Mouse (Mus musculus) intestine, embryonic 16.5 days (tissue): ENCODE measurements around the gene Gabrb1. TPM values are rescaled to one million over a fixed set of nuclear protein-coding genes. Genes with fewer than 3 reads are reported as not detected.

ENCODE experiments used
- ATAC-seq: fragments of 200-750 bp; cut with Nextera tagmentation; 2 replicates; pipeline ENCODE4 v1.8.0; 2017; ENCODE audit warnings: moderate TSS enrichment, moderate library complexity
- H3K27ac ChIP-seq: fragments of 300-500 bp; sonication (generic); 2 replicates; pipeline ENCODE4 v1.5.1; 2014; ENCODE audit warnings: mild to moderate bottlenecking, low read length
- H3K27me3 ChIP-seq: fragments of 300-500 bp; sonication (generic); replicated peaks from 2 replicates; pipeline ENCODE4 v1.6.1; 2014; ENCODE audit warnings: low read length, control low read depth, mixed read lengths; ENCODE audit not compliant: control insufficient read depth, insufficient read depth
- H3K36me3 ChIP-seq: fragments of 300-500 bp; sonication (generic); 2 replicates; pipeline ENCODE4 v1.6.1; 2014; ENCODE audit warnings: low read length, control low read depth; ENCODE audit not compliant: control insufficient read depth, insufficient read depth
- H3K4me1 ChIP-seq: fragments of 300-500 bp; sonication (generic); 2 replicates; pipeline ENCODE4 v1.6.1; 2014; ENCODE audit warnings: low read length, control low read depth, mixed read lengths; ENCODE audit not compliant: control insufficient read depth, insufficient read depth
- H3K4me2 ChIP-seq: fragments of 300-500 bp; sonication (generic); 2 replicates; pipeline ENCODE4 v1.6.1; 2014; ENCODE audit warnings: low read depth, low read length, control low read depth
- H3K4me3 ChIP-seq: fragments of 300-500 bp; sonication (generic); 2 replicates; pipeline ENCODE4 v1.5.1; 2014; ENCODE audit warnings: mild to moderate bottlenecking, low read length
- H3K9ac ChIP-seq: fragments of 300-500 bp; sonication (generic); 2 replicates; pipeline ENCODE4 v1.6.1; 2014; ENCODE audit warnings: low read depth, low read length
- H3K9me3 ChIP-seq: fragments of 300-500 bp; sonication (generic); 2 replicates; pipeline ENCODE4 v1.6.1; 2016; ENCODE audit warnings: low read length, control low read depth; ENCODE audit not compliant: control insufficient read depth
- WGBS: fragments of 180-500 bp; shearing (Covaris S2); extraction: QIAGEN DNeasy Blood & Tissue Kit; methylation state at CpG from one replicate; pipeline ENCODE4 v1.1.7; 2014; 5-methylcytosine and 5-hydroxymethylcytosine counted together
- polyA plus RNA-seq: library from polyadenylated mRNA; unstranded; fragments of >200 nt; fragmentation: Nextera tagmentation; extraction: Ambion mirVana; gene quantifications from 2 replicates; pipeline ENCODE4 v1.2.1, GENCODE M21; 2015

Gabrb1 gene
- polyA plus RNA-seq, result 0.35 and 0.43 TPM in 2 replicates

DNA sequence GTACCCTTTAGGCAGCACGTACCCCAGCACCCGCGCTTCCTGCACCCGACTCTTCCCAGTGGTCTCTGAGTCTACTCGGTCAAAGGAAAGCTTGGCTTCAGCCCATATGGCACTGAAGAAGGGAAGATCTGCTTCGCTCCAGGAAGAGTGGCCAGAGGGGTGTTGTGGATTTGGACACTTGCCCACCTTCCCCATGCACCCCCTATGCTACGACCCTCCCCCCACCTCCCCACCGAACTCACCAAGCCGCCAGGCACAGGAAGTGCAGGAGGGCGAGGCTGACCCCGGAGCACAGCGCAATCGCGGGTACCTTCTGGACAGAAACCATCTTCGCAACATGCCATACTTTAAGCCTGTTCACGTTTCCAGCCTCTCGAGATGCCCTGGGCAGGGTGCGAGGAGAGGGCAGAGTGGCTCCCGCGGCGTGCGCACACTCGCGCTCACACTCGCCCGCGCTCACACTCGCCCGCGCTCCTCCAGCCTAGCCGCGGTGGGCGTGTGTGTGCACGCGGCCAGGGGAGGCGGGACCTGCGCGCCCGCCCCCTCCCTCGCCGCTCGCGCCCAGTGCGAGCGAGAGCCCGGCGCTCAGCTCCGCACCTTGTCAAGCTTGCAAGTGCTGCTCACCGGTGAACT is at the start of gene Gabrb1:
Gene Gabrb1 (plus strand): TSS at position 632 of the 633 bp plus-strand sequence.
- Histone ChIP-seq H3K4me2 (peak within 1 kb of the TSS; percentile 98), H3K9ac (peak within 1 kb of the TSS; percentile 15), H3K36me3 (no peaks in the 10 kb centered on the region), H3K9me3 (no peaks in the 10 kb centered on the region), H3K27me3 (peaks cover 16% of the 10 kb centered on the region), H3K4me3 (peak within 1 kb of the TSS; percentile 57), H3K27ac (no peak within 1 kb of the TSS), H3K4me1 (0 out of 2 replicates have a peak, but pooled peaks cover 12% of the 10 kb centered on the region)
- under 1% methylated on average over 49 of the region's 49 CpGs for WGBS
- peak; percentile 95 for ATAC-seq

GRCm38 (mm10) chr5:71608735-71609134 is 49.2 kb upstream of the Gabrb1 start:
- Histone ChIP-seq H3K27ac (no peak overlapping the region), H3K9me3 (no peaks in the 10 kb centered on the region), H3K9ac (no peak overlapping the region), H3K27me3 (no peaks in the 10 kb centered on the region), H3K4me3 (no peak overlapping the region), H3K4me2 (no peak overlapping the region), H3K4me1 (no peaks in the 10 kb centered on the region), H3K36me3 (no peaks in the 10 kb centered on the region)
- WGBS, result 73% methylated on average over 1 of the region's 1 CpGs
- ATAC-seq, result no peak

DNA sequence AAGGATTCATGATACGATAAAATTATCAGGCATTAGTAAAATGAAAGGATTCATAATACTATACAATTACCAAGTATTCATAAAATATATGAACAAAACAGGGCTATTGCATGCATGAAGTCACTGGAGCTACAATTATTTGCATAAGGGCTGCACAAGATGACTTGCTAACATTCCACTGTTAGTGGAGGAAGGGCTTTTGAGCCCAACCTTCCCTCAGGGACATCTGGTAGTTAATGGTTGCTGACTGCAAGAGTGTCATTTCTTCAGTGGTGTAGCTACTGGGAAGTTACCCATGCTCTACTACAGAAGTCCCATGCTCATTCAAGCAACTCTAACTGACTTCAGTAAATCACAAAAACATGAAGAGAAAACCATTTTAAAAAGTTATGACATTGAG is 43.6 kb upstream of the Gabrb1 start:
- H3K9me3 ChIP-seq, result no peaks in the 10 kb centered on the region
- 96% methylated on average over 1 of the region's 1 CpGs for WGBS
- H3K4me3 ChIP-seq, result no peak overlapping the region
- H3K9ac ChIP-seq, result no peak overlapping the region
- H3K27me3 ChIP-seq, result no peaks in the 10 kb centered on the region
- H3K36me3 ChIP-seq, result no peaks in the 10 kb centered on the region
- H3K27ac ChIP-seq, result no peak overlapping the region
- ATAC-seq, result no peak
- H3K4me2 ChIP-seq, result no peak overlapping the region
- H3K4me1 ChIP-seq, result no peaks in the 10 kb centered on the region

DNA sequence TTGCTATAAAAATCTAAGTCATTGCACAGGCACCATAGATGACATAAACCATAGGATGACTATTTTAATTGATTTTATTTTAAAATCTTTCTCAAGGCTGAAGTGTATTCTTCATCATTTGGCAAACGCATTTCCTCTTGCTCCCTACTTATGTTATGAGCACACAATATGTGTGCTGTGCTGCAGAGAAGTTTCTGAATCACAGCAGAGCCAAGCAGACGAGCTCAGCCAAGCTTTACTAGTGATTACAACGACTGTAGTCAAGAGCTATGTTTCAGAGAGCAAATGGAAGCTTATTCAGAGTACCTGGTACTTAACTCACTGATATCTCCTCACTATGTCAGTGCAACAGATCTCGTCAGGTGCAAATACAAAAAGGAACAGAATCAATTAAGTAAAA is 41.2 kb upstream of the Gabrb1 start:
- Histone ChIP-seq H3K36me3 (no peaks in the 10 kb centered on the region), H3K4me3 (no peak overlapping the region), H3K4me2 (no peak overlapping the region), H3K9ac (no peak overlapping the region), H3K27me3 (no peaks in the 10 kb centered on the region), H3K4me1 (no peaks in the 10 kb centered on the region), H3K27ac (no peak overlapping the region), H3K9me3 (no peaks in the 10 kb centered on the region)
- WGBS, result 63% methylated on average over 4 of the region's 4 CpGs
- no peak for ATAC-seq

DNA sequence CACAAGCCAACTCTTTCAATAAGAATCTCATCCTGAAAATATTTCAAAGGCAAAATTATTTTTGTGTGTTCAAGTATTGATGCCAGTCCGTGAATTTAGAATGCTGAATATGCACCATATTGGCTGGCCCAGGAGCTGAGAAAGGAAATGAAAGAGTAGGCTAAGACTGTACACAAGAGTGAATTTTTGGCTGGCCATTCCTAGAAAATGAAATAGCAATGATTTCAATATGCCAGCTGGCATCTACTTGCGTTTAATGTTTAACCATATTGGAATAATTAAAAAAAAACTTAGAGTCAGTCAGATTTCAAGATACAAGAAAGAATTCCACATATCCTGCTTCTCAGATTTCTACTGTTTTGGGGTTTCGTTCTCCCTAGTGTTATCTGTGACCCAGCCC is 30.1 kb upstream of the Gabrb1 start:
- ATAC-seq, result no peak
- no peaks in the 10 kb centered on the region for H3K36me3 ChIP-seq
- no peaks in the 10 kb centered on the region for H3K9me3 ChIP-seq
- no peak overlapping the region for H3K4me2 ChIP-seq
- no peak overlapping the region for H3K9ac ChIP-seq
- H3K27ac ChIP-seq, result no peak overlapping the region
- 88% methylated on average over 3 of the region's 3 CpGs for WGBS
- H3K27me3 ChIP-seq, result no peaks in the 10 kb centered on the region
- H3K4me3 ChIP-seq, result no peak overlapping the region
- no peaks in the 10 kb centered on the region for H3K4me1 ChIP-seq

GRCm38 (mm10) chr5:71639804-71640203 is 18.1 kb upstream of the Gabrb1 start:
- no peak overlapping the region for H3K4me3 ChIP-seq
- no peak overlapping the region for H3K9ac ChIP-seq
- H3K36me3 ChIP-seq, result no peaks in the 10 kb centered on the region
- no peaks in the 10 kb centered on the region for H3K9me3 ChIP-seq
- H3K27me3 ChIP-seq, result no peaks in the 10 kb centered on the region
- H3K4me1 ChIP-seq, result no peaks in the 10 kb centered on the region
- no peak for ATAC-seq
- WGBS, result 82% methylated on average over 10 of the region's 10 CpGs
- no peak overlapping the region for H3K4me2 ChIP-seq
- no peak overlapping the region for H3K27ac ChIP-seq

DNA sequence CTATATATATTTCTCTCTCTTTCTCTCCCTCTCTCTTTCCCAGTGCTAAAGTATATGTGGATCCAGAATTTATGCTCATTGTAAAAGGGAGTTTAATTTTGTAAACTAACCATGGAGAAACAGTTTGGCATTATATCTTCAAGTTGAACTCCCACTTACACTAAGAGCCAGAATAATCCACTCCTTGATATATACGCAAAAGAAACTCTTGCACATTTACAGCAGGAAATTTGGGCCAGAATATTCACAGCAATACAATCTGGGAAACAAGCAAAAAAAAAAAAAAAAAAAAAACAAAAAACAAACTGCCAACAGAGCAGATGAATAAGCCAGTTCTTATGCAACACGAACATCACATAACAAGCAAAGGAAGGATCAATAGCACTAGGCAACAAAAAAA is 9.8 kb upstream of the Gabrb1 start:
- no peaks in the 10 kb centered on the region for H3K4me1 ChIP-seq
- no peak overlapping the region for H3K9ac ChIP-seq
- WGBS, result 74% methylated on average over 2 of the region's 2 CpGs
- no peak overlapping the region for H3K4me2 ChIP-seq
- no peaks in the 10 kb centered on the region for H3K36me3 ChIP-seq
- ATAC-seq, result no peak
- no peak overlapping the region for H3K27ac ChIP-seq
- H3K27me3 ChIP-seq, result no peaks in the 10 kb centered on the region
- H3K9me3 ChIP-seq, result no peaks in the 10 kb centered on the region
- H3K4me3 ChIP-seq, result no peak overlapping the region

- Histone ChIP-seq H3K9ac (no peak overlapping the region), H3K4me2 (no peak overlapping the region), H3K4me1 (0 out of 2 replicates have a peak, but pooled peaks cover 12% of the 10 kb centered on the region), H3K27me3 (peaks cover 16% of the 10 kb centered on the region), H3K36me3 (no peaks in the 10 kb centered on the region), H3K4me3 (no peak overlapping the region), H3K9me3 (no peaks in the 10 kb centered on the region), H3K27ac (no peak overlapping the region)
- no peak for ATAC-seq
- WGBS, result 66% methylated on average over 5 of the region's 5 CpGs
These were observed 3.9 kb upstream of the Gabrb1 start for GRCm38 (mm10) chr5:71654056-71654455.

GRCm38 (mm10) chr5:71656771-71657170 is 1.1 kb upstream of the Gabrb1 start:
- peaks cover 16% of the 10 kb centered on the region for H3K27me3 ChIP-seq
- H3K9ac ChIP-seq, result no peak overlapping the region
- H3K4me1 ChIP-seq, result 0 out of 2 replicates have a peak, but pooled peaks cover 12% of the 10 kb centered on the region
- ATAC-seq, result no peak
- H3K4me3 ChIP-seq, result peak overlapping the region; percentile 57; the same call in 1 of the 2 replicates
- H3K4me2 ChIP-seq, result peak overlapping the region; percentile 98
- no peak overlapping the region for H3K27ac ChIP-seq
- H3K9me3 ChIP-seq, result no peaks in the 10 kb centered on the region
- 8% methylated on average over 10 of the region's 10 CpGs for WGBS
- H3K36me3 ChIP-seq, result no peaks in the 10 kb centered on the region

GRCm38 (mm10) chr5:71658115-71658497 is 193 bp downstream of the Gabrb1 start, which contains the start of gene Gabra4:
Gabra4 (minus strand) TSS chr5:71658308.
- peak; percentile 75 for ATAC-seq
- H3K9me3 ChIP-seq, result no peaks in the 10 kb centered on the region
- 0% methylated on average over 15 of the region's 15 CpGs for WGBS

More at GRCm38 (mm10) chr5:71658115-71658497, 193 bp downstream of the Gabrb1 start, which contains the start of gene Gabra4:
- peaks cover 16% of the 10 kb centered on the region for H3K27me3 ChIP-seq
- no peaks in the 10 kb centered on the region for H3K36me3 ChIP-seq
- H3K9ac ChIP-seq, result peak within 1 kb of the TSS; percentile 15
- peak within 1 kb of the TSS; percentile 57 for H3K4me3 ChIP-seq
- peak within 1 kb of the TSS; percentile 98 for H3K4me2 ChIP-seq
- H3K27ac ChIP-seq, result no peak within 1 kb of the TSS
- H3K4me1 ChIP-seq, result 0 out of 2 replicates have a peak, but pooled peaks cover 12% of the 10 kb centered on the region
